Mouse (Mus musculus) thymus, adult 2 months (tissue): ENCODE results near the gene Borcs5.
A peak's percentile ranks its signal among the peaks of the same experiment; 100 is the strongest.

Source experiments
- CTCF ChIP-seq: fragments of 200-500 bp; IDR thresholded peaks from 2 replicates; pipeline ENCODE4 v1.5.1; 2012; ENCODE audit warnings: mild to moderate bottlenecking, control low read depth, low read length, moderate library complexity, borderline replicate concordance; ENCODE audit not compliant: control insufficient read depth, poor library complexity, insufficient read depth; ENCODE audit errors: extremely low read depth
- POLR2A ChIP-seq: fragments of 200-500 bp; IDR thresholded peaks from 2 replicates; pipeline ENCODE4 v1.6.1; 2012; ENCODE audit warnings: mild to moderate bottlenecking, low read length, control low read depth, moderate library complexity; ENCODE audit not compliant: control insufficient read depth, poor library complexity, insufficient read depth; ENCODE audit errors: extremely low read depth

GRCm38 (mm10) chr6:134631947-134632687 lies 7.2 kb upstream of the Borcs5 start, which contains the start of gene Mansc1:
- TF ChIP-seq POLR2A (0 out of 2 replicates have a peak, but pooled peaks have one; percentile 32), CTCF (no peak)
